In genomic region chr7:116030597-116031387, GRCm38 (mm10) we compare ENCODE assay signal across 8 mouse cellular contexts. TPM values are rescaled to one million over a fixed set of nuclear protein-coding genes. Genes with fewer than 3 reads are reported as not detected.
DNase-seq lines count a peak whose midpoint lies in the region; ATAC-seq lines count a peak whose summit lies in the region.

No protein-coding gene starts in this region.

- peaks cover 43% of the 10 kb centered on the region for H3K4me1 ChIP-seq in embryonic facial prominence, embryonic 13.5 days
- H3K4me1 ChIP-seq in heart, embryonic 10.5 days, result peaks cover 27% of the 10 kb centered on the region

- no peaks in the 10 kb centered on the region for H3K36me3 ChIP-seq in embryonic facial prominence, embryonic 13.5 days
- H3K36me3 ChIP-seq in heart, embryonic 10.5 days, result no peaks in the 10 kb centered on the region

- DNase-seq in right cerebral cortex, postnatal 14 days, result peak; percentile 12
- DNase-seq in right cerebral cortex, postnatal 36 days (ENCODE audit: low spot score in 2 of 2), result no peak
- DNase-seq in heart, embryonic 10.5 days (ENCODE audit: low spot score), result peak; percentile 93
- peak; percentile 10 to 13 for DNase-seq in kidney, adult 8-10 months
- DNase-seq in lung, postnatal 25 days (ENCODE audit: low spot score), result peak; percentile 4
- DNase-seq in yolk sac, embryonic 10.5 days (ENCODE audit: low spot score), result peak; percentile 40

- peak overlapping the region; percentile 89 for H3K9ac ChIP-seq in embryonic facial prominence, embryonic 13.5 days

- H3K27me3 ChIP-seq in embryonic facial prominence, embryonic 13.5 days, result peaks cover 52% of the 10 kb centered on the region
- H3K27me3 ChIP-seq in heart, embryonic 10.5 days (ENCODE audit: insufficient read depth, poor library complexity, severe bottlenecking), result peaks cover 17% of the 10 kb centered on the region

- peak overlapping the region; percentile 99 for H3K4me2 ChIP-seq in embryonic facial prominence, embryonic 13.5 days

- ATAC-seq in embryonic facial prominence, embryonic 13.5 days (ENCODE audit: insufficient number of reproducible peaks, insufficient read depth, low FRiP score, low TSS enrichment, low read depth), result no peak
- ATAC-seq in inflammation-experienced regulatory T-cells, adult 6 months, result no peak

- WGBS in embryonic facial prominence, embryonic 13.5 days, result 14% methylated on average over 26 of the region's 26 CpGs
- 6% methylated on average over 26 of the region's 26 CpGs for WGBS in heart, embryonic 10.5 days

- no peaks in the 10 kb centered on the region for H3K9me3 ChIP-seq in embryonic facial prominence, embryonic 13.5 days
- no peaks in the 10 kb centered on the region for H3K9me3 ChIP-seq in heart, embryonic 10.5 days

- peak overlapping the region; percentile 62 for H3K4me3 ChIP-seq in embryonic facial prominence, embryonic 13.5 days
- peak overlapping the region; percentile 65 for H3K4me3 ChIP-seq in heart, embryonic 10.5 days

- H3K27ac ChIP-seq in embryonic facial prominence, embryonic 13.5 days, result peak overlapping the region; percentile 90
- peak overlapping the region; percentile 92 for H3K27ac ChIP-seq in heart, embryonic 10.5 days

RNA-seq across cellular contexts. Expression of gene Sox6, which starts 7.8 kb away (rescaled TPM):
- polyA plus RNA-seq in embryonic facial prominence, embryonic 13.5 days (2015; fragmentation: Nextera tagmentation; extraction: Ambion mirVana), result 67.4 and 87.4 TPM in 2 replicates
- 30.9 and 32.7 TPM in 2 replicates for polyA plus RNA-seq in heart, embryonic 10.5 days (2016; fragmentation: Nextera tagmentation; extraction: Ambion mirVana)
- polyA plus RNA-seq in inflammation-experienced regulatory T-cells, adult 6 months (2017; shearing (Covaris generic)), result not detected

RNA-seq across cellular contexts. Expression of gene 1110004F10Rik, which starts 8.4 kb away (rescaled TPM):
- 308 and 317 TPM in 2 replicates for polyA plus RNA-seq in embryonic facial prominence, embryonic 13.5 days (2015; fragmentation: Nextera tagmentation; extraction: Ambion mirVana)
- polyA plus RNA-seq in heart, embryonic 10.5 days (2016; fragmentation: Nextera tagmentation; extraction: Ambion mirVana), result 208 and 252 TPM in 2 replicates
- 100 to 1,000 TPM; 199 to 229 (median 218) TPM for polyA plus RNA-seq in inflammation-experienced regulatory T-cells, adult 6 months (2017; shearing (Covaris generic))

RNA-seq across cellular contexts. Expression of gene Gm4353, which starts 53.6 kb away (rescaled TPM):
- 1.7 and 2.9 TPM in 2 replicates for polyA plus RNA-seq in embryonic facial prominence, embryonic 13.5 days (2015; fragmentation: Nextera tagmentation; extraction: Ambion mirVana)
- polyA plus RNA-seq in heart, embryonic 10.5 days (2016; fragmentation: Nextera tagmentation; extraction: Ambion mirVana), result 0.55 and 0.85 TPM in 2 replicates
- 1 to 10 TPM in 2 of 3 experiments, under 1 TPM in 1; 0.34 to 1.2 (median 1.2) TPM for polyA plus RNA-seq in inflammation-experienced regulatory T-cells, adult 6 months (2017; shearing (Covaris generic))

Comparison
In these comparisons a context has a peak if more than half of its experiments do, and no peak if none do; other contexts are left out.
1. DNase-seq: peak in right cerebral cortex, postnatal 14 days (single experiment), heart, embryonic 10.5 days (single experiment), kidney, adult 8-10 months (2 of 2), lung, postnatal 25 days (single experiment) and yolk sac, embryonic 10.5 days (single experiment); none in right cerebral cortex, postnatal 36 days (0 of 2).
2. RNA of gene Sox6, which starts 7.8 kb away (polyA plus RNA-seq): 67.4 to 87.4 TPM in embryonic facial prominence, embryonic 13.5 days and 30.9 to 32.7 TPM in heart, embryonic 10.5 days; not detected in inflammation-experienced regulatory T-cells, adult 6 months; every median in the first group is over 10 times any median in the second.